Mouse (Mus musculus) hindbrain, embryonic 11.5 days (tissue): ENCODE data around the gene Lpp. TPM values are rescaled to one million over a fixed set of nuclear protein-coding genes. Genes with fewer than 3 reads are reported as not detected.

Experiments
- ATAC-seq: fragments of 200-750 bp; cut with Nextera tagmentation; 2 replicates; pipeline ENCODE4 v1.8.0; 2017; ENCODE audit warnings: mild to moderate bottlenecking, moderate TSS enrichment, moderate library complexity; ENCODE audit not compliant: low FRiP score
- DNase-seq: peaks from one replicate; pipeline ENCODE4 v3.0.0-alpha.2; 2015; ENCODE audit warnings: low spot score
- H3K27ac ChIP-seq: fragments of 300-500 bp; sonication (generic); 2 replicates; pipeline ENCODE4 v1.5.1; 2014; ENCODE audit warnings: mild to moderate bottlenecking, low read depth, low read length
- H3K27me3 ChIP-seq: fragments of 300-500 bp; sonication (generic); 2 replicates; pipeline ENCODE4 v1.6.1; 2014; ENCODE audit warnings: mild to moderate bottlenecking, low read length, moderate library complexity, mixed read lengths; ENCODE audit not compliant: control insufficient read depth, insufficient read depth
- H3K36me3 ChIP-seq: fragments of 300-500 bp; sonication (generic); 2 replicates; pipeline ENCODE4 v1.6.1; 2014; ENCODE audit warnings: mild to moderate bottlenecking, low read length, moderate library complexity, mixed read lengths; ENCODE audit not compliant: control insufficient read depth, insufficient read depth
- H3K4me1 ChIP-seq: fragments of 300-500 bp; sonication (generic); replicated peaks from 2 replicates; pipeline ENCODE4 v1.6.1; 2014; ENCODE audit warnings: low read length, mixed read lengths; ENCODE audit not compliant: control insufficient read depth, insufficient read depth
- H3K4me2 ChIP-seq: fragments of 300-500 bp; sonication (generic); replicated peaks from 2 replicates; pipeline ENCODE4 v1.6.1; 2014; ENCODE audit warnings: mild to moderate bottlenecking, low read depth, low read length
- H3K4me3 ChIP-seq: fragments of 300-500 bp; sonication (generic); 2 replicates; pipeline ENCODE4 v1.5.1; 2014; ENCODE audit warnings: low read depth, low read length
- H3K9ac ChIP-seq: fragments of 300-500 bp; sonication (generic); 2 replicates; pipeline ENCODE4 v1.6.1; 2014; ENCODE audit warnings: low read depth, low read length
- H3K9me3 ChIP-seq: fragments of 300-500 bp; sonication (generic); 2 replicates; pipeline ENCODE4 v1.6.1; 2016; ENCODE audit warnings: low read length; ENCODE audit not compliant: control insufficient read depth
- WGBS: fragments of 180-500 bp; shearing (Covaris S2); extraction: QIAGEN DNeasy Blood & Tissue Kit; methylation state at CpG from one replicate; pipeline ENCODE4 v1.1.7; 2014; 5-methylcytosine and 5-hydroxymethylcytosine counted together
- polyA plus RNA-seq: library from polyadenylated mRNA; unstranded; fragments of >200 nt; fragmentation: Nextera tagmentation; extraction: Ambion mirVana; gene quantifications from 2 replicates; pipeline ENCODE4 v1.2.1, GENCODE M21; 2014

The Lpp gene
- polyA plus RNA-seq, 1 experiment from 2014 or later = 25.1 TPM

GRCm38 (mm10) chr16:24990331-24990730 is 597.0 kb downstream of the Lpp start:
- H3K36me3 ChIP-seq = no peaks in the 10 kb centered on the region
- 93% methylated on average over 11 of the region's 11 CpGs for WGBS
- no peak overlapping the region for H3K4me2 ChIP-seq
- no peaks in the 10 kb centered on the region for H3K4me1 ChIP-seq
- H3K27me3 ChIP-seq = no peaks in the 10 kb centered on the region
- DNase-seq = no peak
- no peak overlapping the region for H3K9ac ChIP-seq
- no peak overlapping the region for H3K4me3 ChIP-seq
- ATAC-seq = no peak
- no peak overlapping the region for H3K27ac ChIP-seq
- no peaks in the 10 kb centered on the region for H3K9me3 ChIP-seq

- Histone ChIP-seq H3K4me3 (no peak overlapping the region), H3K36me3 (no peaks in the 10 kb centered on the region), H3K9me3 (no peaks in the 10 kb centered on the region), H3K4me2 (no peak overlapping the region), H3K27me3 (no peaks in the 10 kb centered on the region), H3K27ac (no peak overlapping the region), H3K9ac (no peak overlapping the region), H3K4me1 (no peaks in the 10 kb centered on the region)
- no peak for ATAC-seq
- whole genome bisulfite sequencing = 87% methylated on average over 10 of the region's 10 CpGs
- DNase-seq = no peak
Observed at GRCm38 (mm10) chr16:24991059-24991541, 597.8 kb downstream of the Lpp start.

- Histone ChIP-seq H3K9me3 (no peaks in the 10 kb centered on the region), H3K4me2 (no peak overlapping the region), H3K4me1 (no peaks in the 10 kb centered on the region), H3K27me3 (no peaks in the 10 kb centered on the region), H3K9ac (no peak overlapping the region), H3K4me3 (no peak overlapping the region), H3K36me3 (no peaks in the 10 kb centered on the region), H3K27ac (no peak overlapping the region)
- 84% methylated on average over 3 of the region's 3 CpGs for WGBS
- ATAC-seq (no peak), DNase-seq (no peak)
Observed at GRCm38 (mm10) chr16:24991995-24992394, 598.7 kb downstream of the Lpp start.

DNA sequence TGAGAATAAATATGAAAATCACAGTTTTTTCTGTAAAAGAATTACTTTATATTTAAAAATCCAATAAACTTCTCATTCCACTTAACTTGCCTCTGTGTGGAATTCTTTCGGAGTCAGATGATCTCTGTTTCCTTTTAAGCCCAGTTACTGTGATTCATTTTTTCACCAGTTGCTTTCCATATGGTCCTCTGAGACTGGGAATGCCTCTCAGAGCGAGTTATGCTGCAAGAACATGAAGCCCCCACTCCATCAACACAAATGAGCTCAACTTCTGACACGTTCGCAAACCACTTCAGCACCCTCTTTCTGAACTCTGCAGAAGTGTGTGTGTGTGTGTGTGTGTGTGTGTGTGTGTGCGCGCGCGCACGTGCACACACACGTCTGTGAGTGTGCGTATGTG is 599.2 kb downstream of the Lpp start:
- Histone ChIP-seq H3K27me3 (no peaks in the 10 kb centered on the region), H3K4me1 (no peaks in the 10 kb centered on the region), H3K4me2 (no peak overlapping the region), H3K9me3 (no peaks in the 10 kb centered on the region), H3K4me3 (no peak overlapping the region), H3K36me3 (no peaks in the 10 kb centered on the region), H3K9ac (no peak overlapping the region), H3K27ac (no peak overlapping the region)
- 91% methylated on average over 11 of the region's 11 CpGs for WGBS
- DNase-seq (no peak), ATAC-seq (no peak)

DNA sequence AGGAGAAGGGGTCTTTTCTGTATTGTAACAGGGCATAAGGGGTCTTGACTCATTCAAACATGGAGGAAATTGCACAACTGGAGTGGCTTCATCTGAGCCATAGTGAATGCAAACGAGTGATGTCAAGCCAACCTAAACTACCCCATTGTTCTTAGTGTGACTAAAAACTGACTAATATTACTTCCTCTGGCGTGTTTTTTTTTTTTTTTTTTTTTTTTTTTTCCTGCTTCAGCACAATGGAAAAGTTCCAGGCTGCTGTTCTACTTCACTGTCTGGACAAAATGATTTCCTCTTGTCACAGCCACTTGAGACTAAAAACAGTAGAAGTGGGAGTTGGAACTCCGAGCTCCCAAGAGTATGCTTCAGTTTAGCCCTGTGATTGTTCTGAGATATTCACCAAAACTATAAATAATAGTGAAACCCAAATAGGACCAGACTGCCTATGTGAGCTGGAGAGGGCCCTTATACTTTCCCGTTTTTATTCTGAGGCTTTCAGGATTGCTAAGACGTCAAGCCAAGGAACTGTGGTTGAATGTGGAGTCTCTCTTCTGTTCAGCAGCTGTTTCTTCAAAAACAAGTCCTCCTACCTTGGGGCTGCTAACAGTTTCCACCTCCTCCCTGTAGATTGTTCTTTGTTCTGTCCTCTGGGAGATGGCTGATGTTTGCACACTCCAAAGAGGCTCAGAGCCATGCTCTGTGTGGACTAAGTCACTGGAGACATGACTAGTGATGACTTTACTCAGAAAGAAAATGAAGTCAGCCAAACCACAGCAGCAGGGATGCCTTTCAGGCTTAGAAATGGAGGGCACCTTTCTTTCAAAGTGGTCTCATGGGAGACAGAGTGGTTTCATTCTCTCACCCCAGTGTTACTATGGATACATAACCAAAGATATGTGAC is 617.9 kb downstream of the Lpp start:
- 78% methylated on average over 5 of the region's 5 CpGs for WGBS
- no peak overlapping the region for H3K4me3 ChIP-seq
- no peak for ATAC-seq
- no peaks in the 10 kb centered on the region for H3K36me3 ChIP-seq
- H3K4me1 ChIP-seq = no peaks in the 10 kb centered on the region
- H3K9ac ChIP-seq = no peak overlapping the region
- DNase-seq = no peak
- no peak overlapping the region for H3K4me2 ChIP-seq
- H3K9me3 ChIP-seq = no peaks in the 10 kb centered on the region
- no peaks in the 10 kb centered on the region for H3K27me3 ChIP-seq
- H3K27ac ChIP-seq = no peak overlapping the region

GRCm38 (mm10) chr16:25012938-25013337 is 619.6 kb downstream of the Lpp start:
- Histone ChIP-seq H3K4me3 (no peak overlapping the region), H3K27ac (no peak overlapping the region), H3K4me1 (no peaks in the 10 kb centered on the region), H3K27me3 (no peaks in the 10 kb centered on the region), H3K4me2 (no peak overlapping the region), H3K36me3 (no peaks in the 10 kb centered on the region), H3K9ac (no peak overlapping the region), H3K9me3 (no peaks in the 10 kb centered on the region)
- no peak for ATAC-seq
- no peak for DNase-seq
- 85% methylated on average over 3 of the region's 3 CpGs for WGBS

DNA sequence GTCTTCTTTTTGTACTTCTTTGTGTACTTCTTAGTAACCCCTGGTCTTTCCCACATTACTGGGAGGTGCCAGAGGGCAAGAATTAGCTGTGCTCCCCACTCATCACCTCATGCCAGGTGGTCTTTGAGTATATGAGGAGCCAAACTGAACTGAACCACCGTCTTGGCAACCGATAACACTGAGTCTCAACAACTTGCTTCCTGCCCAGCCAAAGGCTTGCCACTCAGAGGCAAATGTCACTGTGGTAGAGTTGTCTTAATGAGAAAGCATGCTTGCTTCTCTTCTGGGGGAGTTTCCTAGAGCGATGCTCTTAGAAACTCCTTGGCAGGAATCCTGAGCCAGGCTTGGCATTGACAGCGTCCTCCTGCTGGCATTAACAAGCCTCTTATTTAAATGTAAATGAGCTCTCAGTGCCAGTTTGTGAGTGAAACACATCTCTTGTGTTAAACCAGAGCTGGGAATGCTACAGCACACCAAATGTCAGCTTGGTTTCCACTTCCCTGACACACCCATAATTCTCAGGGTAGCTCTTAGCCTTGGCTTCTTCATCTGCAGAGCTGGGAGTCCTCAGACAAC is 623.0 kb downstream of the Lpp start:
- no peak for ATAC-seq
- H3K27ac ChIP-seq = no peak overlapping the region

DNA sequence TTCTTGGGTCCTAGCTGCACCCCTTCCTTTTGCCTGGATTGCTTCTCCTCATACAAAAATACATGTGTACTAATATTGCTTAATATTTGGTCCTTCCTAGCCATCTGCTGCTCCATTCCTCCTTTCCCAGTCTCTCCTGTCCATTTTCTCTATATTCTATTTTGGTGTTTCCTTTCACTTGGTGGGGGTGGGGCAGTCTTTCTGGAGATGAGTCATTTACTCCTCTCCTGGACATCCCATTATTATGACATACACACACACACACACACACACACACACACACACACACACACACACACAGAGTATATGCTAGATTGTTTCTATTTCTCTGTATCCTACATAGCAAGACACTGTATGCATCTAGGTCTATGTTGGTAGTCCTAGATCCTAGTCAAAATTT is 623.7 kb downstream of the Lpp start:
- H3K27me3 ChIP-seq = no peaks in the 10 kb centered on the region
- H3K9me3 ChIP-seq = no peaks in the 10 kb centered on the region
- no peak overlapping the region for H3K27ac ChIP-seq
- no peak overlapping the region for H3K9ac ChIP-seq
- H3K4me1 ChIP-seq = no peaks in the 10 kb centered on the region
- DNase-seq (no peak), ATAC-seq (no peak)
- no peak overlapping the region for H3K4me2 ChIP-seq
- H3K4me3 ChIP-seq = no peak overlapping the region
- H3K36me3 ChIP-seq = no peaks in the 10 kb centered on the region

More for the DNA sequence above, 623.0 kb downstream of the Lpp start:
- no peaks in the 10 kb centered on the region for H3K36me3 ChIP-seq
- H3K4me1 ChIP-seq = no peaks in the 10 kb centered on the region
- no peak for DNase-seq
- H3K4me3 ChIP-seq = no peak overlapping the region
- no peaks in the 10 kb centered on the region for H3K9me3 ChIP-seq
- 52% methylated on average over 4 of the region's 4 CpGs for WGBS
- no peaks in the 10 kb centered on the region for H3K27me3 ChIP-seq
- no peak overlapping the region for H3K4me2 ChIP-seq
- no peak overlapping the region for H3K9ac ChIP-seq
